Mouse (Mus musculus): ENCODE data around the gene Cdkn2d.

GRCm38 (mm10) chr9:21264272-21264999, 26.8 kb downstream of the Cdkn2d start:
- TF ChIP-seq EP300 (IDR thresholded peaks at IDR 0.05): no peak
- no peak for TF ChIP-seq CTCF (IDR thresholded peaks at IDR 0.05)

All from lung, postnatal 0 days (tissue).